Mouse (Mus musculus): ENCODE measurements around the gene 5530400C23Rik. TPM values are rescaled to one million over a fixed set of nuclear protein-coding genes. Genes with fewer than 3 reads are reported as not detected.
"Not testable (repeated sequence)": the region's sequence is repeated elsewhere in the genome, so short reads cannot be mapped to it uniquely, and the experiment has no call there.

The 5530400C23Rik gene
- not detected for total RNA-seq (2021)
- long read RNA-seq, experiment 1 = 0 reads
- long read RNA-seq, experiment 2 = 0 reads

- not testable (repeated sequence) for DNase-seq
Observed at GRCm38 (mm10) chr6:133291916-133292315, at the start of gene 5530400C23Rik. TSS of gene 5530400C23Rik (plus strand) at chr6:133292216.

GRCm38 (mm10) chr6:133305952-133306715 lies 14.1 kb downstream of the 5530400C23Rik start:
- DNase-seq = no peak

- DNase-seq = not testable (repeated sequence)
Observed at GRCm38 (mm10) chr6:133313896-133314295, 21.9 kb downstream of the 5530400C23Rik start.

GRCm38 (mm10) chr6:133338535-133338934 lies 46.5 kb downstream of the 5530400C23Rik start:
- no peak for DNase-seq

GRCm38 (mm10) chr6:133341731-133342130 lies 49.7 kb downstream of the 5530400C23Rik start:
- DNase-seq = peak; percentile 6 to 17

Other genes starting within 250 kb of the 5530400C23Rik start
- not detected for gene Tas2r140, start 236.4 kb upstream of the 5530400C23Rik start, total RNA-seq (2021)
- 10 to 100 TPM; 69.4 to 72.8 TPM for gene Smim10l1, start 187.3 kb upstream of the 5530400C23Rik start, total RNA-seq (2021)